Mouse (Mus musculus) embryonic facial prominence, embryonic 14.5 days (tissue): Measurements from ENCODE around the gene Cog4. TPM values are rescaled to one million over a fixed set of nuclear protein-coding genes. Genes with fewer than 3 reads are reported as not detected.
"Not testable (repeated sequence)": the region's sequence is repeated elsewhere in the genome, so short reads cannot be mapped to it uniquely, and the experiment has no call there.

Source experiments
- ATAC-seq: fragments of 200-750 bp; cut with Nextera tagmentation; 2 replicates; pipeline ENCODE4 v1.8.0; 2017; ENCODE audit warnings: low read depth, moderate number of reproducible peaks, moderate TSS enrichment
- DNase-seq: peaks from one replicate; pipeline ENCODE4 v3.0.0-alpha.2; 2015; ENCODE audit warnings: low spot score
- H3K27ac ChIP-seq: fragments of 300-500 bp; sonication (generic); replicated peaks from 2 replicates; pipeline ENCODE4 v1.5.1; 2014; ENCODE audit warnings: low read depth, mild to moderate bottlenecking, low read length, moderate library complexity
- H3K27me3 ChIP-seq: fragments of 300-500 bp; sonication (generic); replicated peaks from 2 replicates; pipeline ENCODE4 v1.6.1; 2014; ENCODE audit warnings: low read length; ENCODE audit not compliant: control insufficient read depth, insufficient read depth
- H3K36me3 ChIP-seq: fragments of 300-500 bp; sonication (generic); 2 replicates; pipeline ENCODE4 v1.6.1; 2014; ENCODE audit warnings: low read length, mixed read lengths; ENCODE audit not compliant: control insufficient read depth, insufficient read depth
- H3K4me1 ChIP-seq: fragments of 300-500 bp; sonication (generic); 2 replicates; pipeline ENCODE4 v1.6.1; 2014; ENCODE audit warnings: antibody characterized with exemption, low read length; ENCODE audit not compliant: control insufficient read depth, insufficient read depth
- H3K4me2 ChIP-seq: fragments of 300-500 bp; sonication (generic); 2 replicates; pipeline ENCODE4 v1.6.1; 2014; ENCODE audit warnings: low read depth, mild to moderate bottlenecking, low read length, moderate library complexity, mixed read lengths
- H3K4me3 ChIP-seq: fragments of 300-500 bp; sonication (generic); 2 replicates; pipeline ENCODE4 v1.5.1; 2014; ENCODE audit warnings: low read depth, mild to moderate bottlenecking, low read length
- H3K9ac ChIP-seq: fragments of 300-500 bp; sonication (generic); 2 replicates; pipeline ENCODE4 v1.6.1; 2014; ENCODE audit warnings: low read depth, mild to moderate bottlenecking, low read length, moderate library complexity, mixed read lengths
- H3K9me3 ChIP-seq: fragments of 300-500 bp; sonication (generic); 2 replicates; pipeline ENCODE4 v1.6.1; 2016; ENCODE audit warnings: low read length; ENCODE audit not compliant: control insufficient read depth
- WGBS: fragments of 180-500 bp; shearing (Covaris S2); extraction: QIAGEN DNeasy Blood & Tissue Kit; methylation state at CpG from one replicate; pipeline ENCODE4 v1.1.7; 2014; 5-methylcytosine and 5-hydroxymethylcytosine counted together
- polyA plus RNA-seq: library from polyadenylated mRNA; unstranded; fragments of >200 nt; fragmentation: Nextera tagmentation; extraction: Ambion mirVana; gene quantifications from 2 replicates; pipeline ENCODE4 v1.2.1, GENCODE M21; 2014

The Cog4 gene
- polyA plus RNA-seq, 1 experiment from 2014 or later: 69.8 TPM

- peak overlapping the region; percentile 92 for H3K4me2 ChIP-seq
- H3K27me3 ChIP-seq: no peaks in the 10 kb centered on the region
- H3K9me3 ChIP-seq: no peaks in the 10 kb centered on the region
- H3K9ac ChIP-seq: peak overlapping the region; percentile 98
- H3K27ac ChIP-seq: peak overlapping the region; percentile 94
- H3K36me3 ChIP-seq: peaks cover 53% of the 10 kb centered on the region
- H3K4me1 ChIP-seq: peaks cover 16% of the 10 kb centered on the region
- WGBS: 7% methylated on average over 17 of the region's 17 CpGs
- no peak for ATAC-seq
- peak overlapping the region; percentile 97 for H3K4me3 ChIP-seq
- peak; percentile 31 for DNase-seq
Observed at GRCm38 (mm10) chr8:110845821-110846404, 487 bp upstream of the Cog4 start.

- ATAC-seq: peak; percentile 7; the same call in 1 of the 2 replicates
- Histone ChIP-seq H3K27ac (peak overlapping the region; percentile 94), H3K36me3 (peaks cover 55% of the 10 kb centered on the region), H3K27me3 (no peaks in the 10 kb centered on the region), H3K4me1 (peaks cover 16% of the 10 kb centered on the region), H3K4me3 (peak overlapping the region; percentile 97), H3K4me2 (peak overlapping the region; percentile 92), H3K9me3 (no peaks in the 10 kb centered on the region), H3K9ac (peak overlapping the region; percentile 98)
- no peak for DNase-seq
- 2% methylated on average over 13 of the region's 13 CpGs for WGBS
Observed at GRCm38 (mm10) chr8:110847171-110847549, 760 bp downstream of the Cog4 start.

GRCm38 (mm10) chr8:110847645-110848495, 1.5 kb downstream of the Cog4 start:
- H3K4me3 ChIP-seq: peak overlapping the region; percentile 97
- H3K4me1 ChIP-seq: peaks cover 16% of the 10 kb centered on the region
- DNase-seq: peak; percentile 17
- H3K27ac ChIP-seq: 0 out of 2 replicates have a peak overlapping the region, but pooled peaks have one; percentile 94
- no peak for ATAC-seq
- peaks cover 55% of the 10 kb centered on the region for H3K36me3 ChIP-seq
- H3K27me3 ChIP-seq: no peaks in the 10 kb centered on the region
- 56% methylated on average over 14 of the region's 14 CpGs for WGBS
- H3K9me3 ChIP-seq: no peaks in the 10 kb centered on the region
- peak overlapping the region; percentile 98 for H3K9ac ChIP-seq
- H3K4me2 ChIP-seq: peak overlapping the region; percentile 92

GRCm38 (mm10) chr8:110851186-110851585, 4.8 kb downstream of the Cog4 start:
- H3K9me3 ChIP-seq: no peaks in the 10 kb centered on the region
- H3K4me2 ChIP-seq: no peak overlapping the region
- peaks cover 70% of the 10 kb centered on the region for H3K36me3 ChIP-seq
- WGBS: 90% methylated on average over 10 of the region's 10 CpGs
- H3K4me3 ChIP-seq: no peak overlapping the region
- no peak overlapping the region for H3K9ac ChIP-seq
- H3K27me3 ChIP-seq: no peaks in the 10 kb centered on the region
- no peak overlapping the region for H3K27ac ChIP-seq
- DNase-seq (no peak), ATAC-seq (no peak)
- H3K4me1 ChIP-seq: peaks cover 7% of the 10 kb centered on the region; the same call in 1 of the 2 replicates

- H3K27me3 ChIP-seq, ATAC-seq, H3K9me3 ChIP-seq, H3K4me1 ChIP-seq, DNase-seq, H3K4me2 ChIP-seq, H3K27ac ChIP-seq, H3K4me3 ChIP-seq, H3K9ac ChIP-seq: not testable (repeated sequence)
- WGBS: 96% methylated on average over 4 of the region's 4 CpGs
- H3K36me3 ChIP-seq: peaks cover 95% of the 10 kb centered on the region
Observed at GRCm38 (mm10) chr8:110856073-110856472, 9.7 kb downstream of the Cog4 start.

GRCm38 (mm10) chr8:110856760-110857461, 10.5 kb downstream of the Cog4 start:
- Histone ChIP-seq H3K27ac (no peak overlapping the region), H3K36me3 (peaks cover 94% of the 10 kb centered on the region), H3K27me3 (no peaks in the 10 kb centered on the region), H3K4me2 (no peak overlapping the region), H3K4me1 (no peaks in the 10 kb centered on the region), H3K4me3 (no peak overlapping the region), H3K9me3 (no peaks in the 10 kb centered on the region), H3K9ac (no peak overlapping the region)
- 88% methylated on average over 4 of the region's 5 CpGs for WGBS
- DNase-seq: peak; percentile 4
- no peak for ATAC-seq

GRCm38 (mm10) chr8:110859651-110860501, 13.5 kb downstream of the Cog4 start:
- ATAC-seq (no peak), DNase-seq (no peak)
- Histone ChIP-seq H3K27ac (no peak overlapping the region), H3K9me3 (no peaks in the 10 kb centered on the region), H3K9ac (no peak overlapping the region), H3K36me3 (peaks cover 94% of the 10 kb centered on the region), H3K4me1 (no peaks in the 10 kb centered on the region), H3K27me3 (no peaks in the 10 kb centered on the region), H3K4me3 (no peak overlapping the region), H3K4me2 (no peak overlapping the region)
- WGBS: 81% methylated on average over 7 of the region's 7 CpGs
